Mouse (Mus musculus) forebrain, embryonic 12.5 days (tissue): ENCODE measurements around the gene Nectin2. TPM values are rescaled to one million over a fixed set of nuclear protein-coding genes. Genes with fewer than 3 reads are reported as not detected.
A peak's percentile ranks its signal among the peaks of the same experiment; 100 is the strongest.

Source experiments
- ATAC-seq: fragments of 200-750 bp; cut with Nextera tagmentation; 2 replicates; pipeline ENCODE4 v1.8.0; 2017; ENCODE audit warnings: moderate TSS enrichment; ENCODE audit not compliant: low FRiP score
- H3K27ac ChIP-seq: fragments of 300-500 bp; sonication (generic); 2 replicates; pipeline ENCODE4 v1.5.1; 2016; ENCODE audit warnings: mild to moderate bottlenecking
- H3K27me3 ChIP-seq: fragments of 300-500 bp; sonication (generic); 2 replicates; pipeline ENCODE4 v1.6.1; 2016; ENCODE audit warnings: mild to moderate bottlenecking
- H3K36me3 ChIP-seq: fragments of 300-500 bp; sonication (generic); replicated peaks from 2 replicates; pipeline ENCODE4 v1.6.1; 2016; ENCODE audit warnings: mild to moderate bottlenecking
- H3K4me1 ChIP-seq: fragments of 300-500 bp; sonication (generic); 2 replicates; pipeline ENCODE4 v1.6.1; 2016
- H3K4me2 ChIP-seq: fragments of 300-500 bp; sonication (generic); 2 replicates; pipeline ENCODE4 v1.6.1; 2016; ENCODE audit warnings: mild to moderate bottlenecking, moderate library complexity
- H3K4me3 ChIP-seq: fragments of 300-500 bp; sonication (generic); replicated peaks from 2 replicates; pipeline ENCODE4 v1.5.1; 2016; ENCODE audit warnings: mild to moderate bottlenecking
- H3K9ac ChIP-seq: fragments of 300-500 bp; sonication (generic); 2 replicates; pipeline ENCODE4 v1.6.1; 2016; ENCODE audit warnings: mild to moderate bottlenecking
- H3K9me3 ChIP-seq: fragments of 300-500 bp; sonication (generic); 2 replicates; pipeline ENCODE4 v1.6.1; 2016
- WGBS: fragments of 180-500 bp; shearing (Covaris S2); methylation state at CpG from one replicate; pipeline ENCODE4 v1.1.7; 2016; 5-methylcytosine and 5-hydroxymethylcytosine counted together
- polyA plus RNA-seq: library from polyadenylated mRNA; unstranded; fragments of >200 nt; fragmentation: Nextera tagmentation; extraction: Ambion mirVana; gene quantifications from 2 replicates; pipeline ENCODE4 v1.2.1, GENCODE M21; 2016

The Nectin2 gene
- polyA plus RNA-seq, 1 experiment from 2014 or later: 47.3 TPM

- WGBS: 90% methylated on average over 13 of the region's 13 CpGs
- ATAC-seq: no peak
- Histone ChIP-seq H3K27ac (no peak overlapping the region), H3K36me3 (no peaks in the 10 kb centered on the region), H3K4me3 (no peak overlapping the region), H3K4me2 (no peak overlapping the region), H3K4me1 (no peaks in the 10 kb centered on the region), H3K9me3 (no peaks in the 10 kb centered on the region), H3K9ac (no peak overlapping the region), H3K27me3 (peaks cover 11% of the 10 kb centered on the region)
Observed at GRCm38 (mm10) chr7:19763829-19764477, 13.7 kb upstream of the Nectin2 start.

DNA sequence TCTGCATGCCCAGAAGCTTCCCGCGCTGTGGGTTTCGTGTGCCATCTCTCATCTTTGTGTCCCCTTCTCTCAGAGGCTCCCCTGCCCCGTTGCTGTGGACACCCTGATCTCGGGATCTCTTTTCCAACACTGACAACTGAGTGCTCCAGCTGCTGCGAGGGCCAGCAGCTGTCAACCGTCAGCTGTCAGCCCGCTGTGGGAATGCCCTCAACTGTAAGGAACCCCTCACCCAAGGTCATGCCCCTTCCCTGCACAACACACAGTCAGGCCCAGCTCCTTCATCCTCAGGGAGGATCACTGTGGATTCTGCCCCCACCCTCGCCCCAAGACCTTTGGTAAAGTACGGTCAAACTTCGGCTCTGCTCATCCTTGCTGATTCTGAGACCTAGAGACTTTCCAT is 12.0 kb upstream of the Nectin2 start:
- Histone ChIP-seq H3K27me3 (no peaks in the 10 kb centered on the region), H3K4me1 (no peaks in the 10 kb centered on the region), H3K27ac (no peak overlapping the region), H3K9ac (no peak overlapping the region), H3K36me3 (no peaks in the 10 kb centered on the region), H3K4me2 (no peak overlapping the region), H3K4me3 (no peak overlapping the region), H3K9me3 (no peaks in the 10 kb centered on the region)
- 90% methylated on average over 11 of the region's 11 CpGs for WGBS
- no peak for ATAC-seq

GRCm38 (mm10) chr7:19760021-19760420 is 9.7 kb upstream of the Nectin2 start:
- no peak overlapping the region for H3K4me3 ChIP-seq
- no peaks in the 10 kb centered on the region for H3K27me3 ChIP-seq
- no peak overlapping the region for H3K4me2 ChIP-seq
- H3K9me3 ChIP-seq: no peaks in the 10 kb centered on the region
- H3K27ac ChIP-seq: no peak overlapping the region
- no peak overlapping the region for H3K9ac ChIP-seq
- WGBS: 91% methylated on average over 13 of the region's 13 CpGs
- no peaks in the 10 kb centered on the region for H3K36me3 ChIP-seq
- no peak for ATAC-seq
- H3K4me1 ChIP-seq: no peaks in the 10 kb centered on the region

DNA sequence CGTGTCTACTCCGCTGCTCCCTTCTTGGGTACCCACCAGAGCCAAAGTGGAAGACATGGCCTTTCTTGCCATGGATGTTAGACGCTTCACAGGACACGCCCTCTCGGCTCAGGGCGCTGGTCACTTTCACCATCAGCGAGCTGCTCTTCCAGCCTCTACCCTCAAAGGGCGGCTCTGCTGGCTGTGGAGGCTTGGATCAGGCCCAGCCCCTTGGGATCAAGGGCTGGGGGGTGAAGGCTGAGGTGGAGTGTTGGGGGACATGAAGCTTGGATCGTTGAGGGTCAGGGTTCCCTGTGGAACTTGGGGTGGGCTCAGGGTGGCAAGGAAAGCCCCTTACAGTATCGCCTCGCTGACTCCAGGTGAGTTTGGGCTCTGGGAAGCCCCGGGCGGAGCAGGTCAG is 8.3 kb upstream of the Nectin2 start:
- Histone ChIP-seq H3K9me3 (no peaks in the 10 kb centered on the region), H3K4me1 (no peaks in the 10 kb centered on the region), H3K27me3 (no peaks in the 10 kb centered on the region), H3K9ac (no peak overlapping the region), H3K4me2 (no peak overlapping the region), H3K36me3 (no peaks in the 10 kb centered on the region), H3K27ac (no peak overlapping the region), H3K4me3 (no peak overlapping the region)
- no peak for ATAC-seq
- 92% methylated on average over 13 of the region's 13 CpGs for WGBS

- H3K9me3 ChIP-seq: no peaks in the 10 kb centered on the region
- H3K4me3 ChIP-seq: no peak overlapping the region
- H3K36me3 ChIP-seq: no peaks in the 10 kb centered on the region
- no peaks in the 10 kb centered on the region for H3K27me3 ChIP-seq
- no peak overlapping the region for H3K9ac ChIP-seq
- H3K27ac ChIP-seq: no peak overlapping the region
- no peak overlapping the region for H3K4me2 ChIP-seq
- 83% methylated on average over 22 of the region's 24 CpGs for WGBS
- ATAC-seq: no peak
- no peaks in the 10 kb centered on the region for H3K4me1 ChIP-seq
Observed at GRCm38 (mm10) chr7:19755851-19756786, 5.8 kb upstream of the Nectin2 start.

GRCm38 (mm10) chr7:19755008-19755407 is 4.7 kb upstream of the Nectin2 start:
- H3K4me2 ChIP-seq: no peak overlapping the region
- no peak for ATAC-seq
- H3K36me3 ChIP-seq: no peaks in the 10 kb centered on the region
- H3K4me3 ChIP-seq: no peak overlapping the region
- H3K9ac ChIP-seq: no peak overlapping the region
- no peaks in the 10 kb centered on the region for H3K9me3 ChIP-seq
- no peak overlapping the region for H3K27ac ChIP-seq
- peaks cover 6% of the 10 kb centered on the region for H3K4me1 ChIP-seq
- no peaks in the 10 kb centered on the region for H3K27me3 ChIP-seq
- WGBS: 85% methylated on average over 2 of the region's 2 CpGs

DNA sequence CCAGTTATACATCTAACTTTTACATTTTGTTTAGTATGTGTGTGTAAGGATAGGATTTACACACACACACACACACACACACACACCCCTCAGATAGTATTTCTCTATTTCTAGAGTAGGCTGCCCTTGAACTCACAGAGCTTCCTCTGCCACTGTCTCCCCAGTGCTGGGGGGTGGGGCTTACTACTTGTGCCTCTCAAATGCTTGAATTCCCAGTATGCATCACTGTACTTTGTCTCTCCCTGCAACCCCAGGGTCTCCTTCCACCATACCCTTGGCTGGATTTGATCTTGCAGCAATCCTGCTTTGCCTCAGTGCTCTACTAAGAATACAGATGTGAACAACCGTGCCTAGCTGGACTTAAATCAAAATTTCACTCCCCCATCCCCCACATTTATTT is 3.8 kb upstream of the Nectin2 start:
- no peaks in the 10 kb centered on the region for H3K36me3 ChIP-seq
- no peak overlapping the region for H3K9ac ChIP-seq
- H3K27me3 ChIP-seq: no peaks in the 10 kb centered on the region
- peaks cover 6% of the 10 kb centered on the region for H3K4me1 ChIP-seq
- no peak overlapping the region for H3K4me3 ChIP-seq
- no peaks in the 10 kb centered on the region for H3K9me3 ChIP-seq
- WGBS: 75% methylated on average over 1 of the region's 1 CpGs
- no peak overlapping the region for H3K27ac ChIP-seq
- H3K4me2 ChIP-seq: no peak overlapping the region
- no peak for ATAC-seq

GRCm38 (mm10) chr7:19753587-19753986 is 3.3 kb upstream of the Nectin2 start:
- H3K4me2 ChIP-seq: no peak overlapping the region
- H3K9ac ChIP-seq: no peak overlapping the region
- no peak for ATAC-seq
- WGBS: 80% methylated on average over 7 of the region's 7 CpGs
- H3K27me3 ChIP-seq: no peaks in the 10 kb centered on the region
- H3K27ac ChIP-seq: no peak overlapping the region
- peaks cover 9% of the 10 kb centered on the region for H3K4me1 ChIP-seq
- no peaks in the 10 kb centered on the region for H3K36me3 ChIP-seq
- no peaks in the 10 kb centered on the region for H3K9me3 ChIP-seq
- H3K4me3 ChIP-seq: no peak overlapping the region

DNA sequence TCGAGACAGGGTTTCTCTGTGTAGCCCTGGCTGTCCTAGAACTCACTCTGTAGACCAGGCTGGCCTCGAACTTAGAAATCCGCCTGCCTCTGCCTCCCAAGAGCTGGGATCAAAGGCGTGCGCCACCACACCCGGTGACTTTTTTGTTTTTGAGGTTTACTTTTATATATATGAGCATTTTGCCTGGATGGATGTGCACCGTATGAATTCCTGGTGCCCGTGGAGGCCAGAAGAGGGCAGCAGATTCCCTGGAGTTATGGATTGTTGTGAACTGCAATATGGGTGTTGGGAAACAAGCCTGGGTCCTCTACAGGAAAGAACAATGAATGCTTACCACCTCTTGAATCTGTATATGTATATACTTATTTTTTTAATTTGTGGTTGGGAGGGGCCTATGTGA is 2.4 kb upstream of the Nectin2 start:
- H3K36me3 ChIP-seq: no peaks in the 10 kb centered on the region
- H3K27ac ChIP-seq: no peak overlapping the region
- H3K4me3 ChIP-seq: no peak overlapping the region
- no peak overlapping the region for H3K9ac ChIP-seq
- ATAC-seq: no peak
- peaks cover 18% of the 10 kb centered on the region for H3K4me1 ChIP-seq
- H3K4me2 ChIP-seq: no peak overlapping the region
- no peaks in the 10 kb centered on the region for H3K27me3 ChIP-seq
- 70% methylated on average over 8 of the region's 8 CpGs for WGBS
- H3K9me3 ChIP-seq: no peaks in the 10 kb centered on the region

DNA sequence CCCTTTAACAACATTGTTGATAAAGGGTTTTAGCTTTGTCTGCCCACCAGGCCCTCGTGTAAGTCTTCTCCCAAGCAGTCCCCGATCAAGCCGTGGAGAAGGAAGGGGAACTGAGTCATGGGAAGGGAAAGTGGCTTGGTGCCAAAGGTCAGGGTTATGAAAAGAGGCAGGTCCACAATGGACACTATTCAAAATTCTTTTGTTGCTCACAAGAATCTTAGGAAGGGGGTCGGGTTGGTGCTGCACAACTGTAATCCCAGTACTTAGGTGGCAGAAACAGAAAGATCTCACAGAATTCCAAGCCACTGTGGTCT is 744 bp upstream of the Nectin2 start:
- no peaks in the 10 kb centered on the region for H3K36me3 ChIP-seq
- no peak overlapping the region for H3K27ac ChIP-seq
- no peaks in the 10 kb centered on the region for H3K27me3 ChIP-seq
- H3K4me3 ChIP-seq: no peak overlapping the region
- no peak for ATAC-seq
- peaks cover 33% of the 10 kb centered on the region for H3K4me1 ChIP-seq
- no peak overlapping the region for H3K4me2 ChIP-seq
- no peaks in the 10 kb centered on the region for H3K9me3 ChIP-seq
- WGBS: 48% methylated on average over 4 of the region's 4 CpGs
- no peak overlapping the region for H3K9ac ChIP-seq

GRCm38 (mm10) chr7:19749389-19750216 is 680 bp downstream of the Nectin2 start:
- under 1% methylated on average over 46 of the region's 46 CpGs for WGBS
- Histone ChIP-seq H3K27ac (peak overlapping the region; percentile 79), H3K36me3 (peaks cover under 1% of the 10 kb centered on the region; the same call in 1 of the 2 replicates), H3K9me3 (no peaks in the 10 kb centered on the region), H3K27me3 (no peaks in the 10 kb centered on the region), H3K4me3 (peak overlapping the region; percentile 74), H3K4me1 (peaks cover 36% of the 10 kb centered on the region), H3K9ac (peak overlapping the region; percentile 80), H3K4me2 (peak overlapping the region; percentile 89)
- ATAC-seq: peak; percentile 93
